Mouse (Mus musculus) liver, adult 2 months (tissue): ENCODE results near the gene Olfr1406.

ENCODE experiments used
- CTCF ChIP-seq: fragments of 200-500 bp; IDR thresholded peaks from 2 replicates; pipeline ENCODE4 v1.5.1; 2011; ENCODE audit warnings: low read depth, low read length, control low read depth
- POLR2A ChIP-seq: fragments of 200-500 bp; IDR thresholded peaks from 2 replicates; pipeline ENCODE4 v1.6.1; 2011; ENCODE audit warnings: low read length, control low read depth; ENCODE audit not compliant: insufficient read depth; ENCODE audit errors: extremely low read depth

DNA sequence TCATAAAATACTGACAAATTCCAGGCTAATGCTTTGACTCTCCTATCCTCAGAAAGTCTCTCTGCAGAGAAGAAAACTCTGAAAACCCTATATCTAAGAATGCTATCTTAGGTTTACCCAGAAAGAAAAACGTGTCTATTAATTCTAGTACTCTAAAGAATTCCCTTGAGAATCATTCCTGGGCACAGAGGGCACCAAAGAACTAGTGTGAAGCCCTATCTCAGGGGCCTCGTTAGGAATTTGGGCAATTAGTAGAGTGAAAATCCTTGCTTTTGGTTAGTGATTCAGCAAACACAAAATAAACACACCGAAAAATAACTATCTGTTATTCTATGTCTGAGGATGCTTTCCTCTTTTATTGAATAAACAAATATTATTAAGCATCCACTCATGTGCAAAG lies at the start of gene Olfr1406:
- no peak for TF ChIP-seq CTCF
- TF ChIP-seq POLR2A, result no peak
